ENCODE assay signal across 8 mouse cellular contexts in the genomic region with DNA sequence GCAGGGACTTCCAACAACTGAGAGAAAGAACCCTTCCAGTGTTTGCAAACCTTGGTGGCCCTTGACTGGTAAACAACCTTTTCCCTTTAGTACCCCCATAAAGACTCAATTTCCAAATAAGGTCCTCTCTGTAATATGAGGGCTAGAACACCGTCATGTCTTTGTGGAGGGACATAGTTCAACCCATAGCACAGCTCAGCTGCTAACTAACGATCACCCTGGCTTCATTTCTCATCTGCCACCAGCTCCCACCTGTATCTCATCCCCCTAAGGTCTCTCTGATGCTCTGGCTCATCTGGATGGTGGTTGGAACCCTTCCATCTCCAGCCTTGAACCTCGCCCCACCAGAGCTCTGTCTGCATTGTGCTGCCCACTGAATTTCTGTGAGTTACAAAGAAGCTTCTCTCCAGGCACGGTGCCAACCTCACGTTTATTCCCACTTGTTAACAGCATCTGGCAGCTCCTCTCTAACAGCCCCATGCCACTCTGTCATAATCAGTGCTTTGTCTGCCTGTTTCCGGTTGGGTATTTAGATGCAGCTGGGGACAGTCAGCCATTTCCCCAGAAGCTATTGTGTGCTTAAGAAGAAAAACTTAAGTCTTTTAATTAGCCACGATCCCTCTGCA.
DNase-seq lines count a peak whose midpoint lies in the region; ATAC-seq and TF ChIP-seq lines count a peak whose summit lies in the region.

No protein-coding gene starts in this region.

- no peak for TF ChIP-seq CTCF in liver, postnatal 0 days (IDR thresholded peaks at IDR 0.05; ENCODE audit: low read depth)

- no peak overlapping the region for H3K9ac ChIP-seq in liver, postnatal 0 days (replicated peaks)

- WGBS in limb, embryonic 10.5 days: 72% methylated on average over 7 of the region's 7 CpGs
- 53% methylated on average over 7 of the region's 7 CpGs for WGBS in liver, postnatal 0 days (ENCODE audit: insufficient replicate concordance)

- no peak overlapping the region for H3K4me3 ChIP-seq in limb, embryonic 10.5 days
- no peak overlapping the region for H3K4me3 ChIP-seq in liver, postnatal 0 days (ENCODE audit: low read depth, low read length)

- no peaks in the 10 kb centered on the region for H3K36me3 ChIP-seq in limb, embryonic 10.5 days
- H3K36me3 ChIP-seq in liver, postnatal 0 days (replicated peaks; ENCODE audit: insufficient read depth, low read length): no peaks in the 10 kb centered on the region

- H3K4me1 ChIP-seq in limb, embryonic 10.5 days: no peaks in the 10 kb centered on the region
- no peaks in the 10 kb centered on the region for H3K4me1 ChIP-seq in liver, postnatal 0 days (ENCODE audit: insufficient read depth)

- H3K4me2 ChIP-seq in liver, postnatal 0 days (ENCODE audit: low read depth, low read length): no peak overlapping the region

- DNase-seq in cerebellum, postnatal 10 days: peak; percentile 12 to 24
- no peak for DNase-seq in cerebellum, adult 11 months
- DNase-seq in layer of hippocampus, adult 11-12 months (ENCODE audit: low spot score): peak; percentile 29
- no peak for DNase-seq in layer of hippocampus, adult 9-10 months (ENCODE audit: low spot score)
- peak; percentile 51 for DNase-seq in adipocyte (ENCODE audit: low spot score)
- DNase-seq in limb, embryonic 10.5 days (ENCODE audit: low spot score): peak; percentile 21
- DNase-seq in liver, postnatal 0 days: no peak
- DNase-seq in urinary bladder, postnatal 36 days (ENCODE audit: low spot score in 2 of 2): no peak

- no peak for TF ChIP-seq EP300 in liver, postnatal 0 days (IDR thresholded peaks at IDR 0.05; ENCODE audit: low read depth)

- no peak overlapping the region for H3K27ac ChIP-seq in limb, embryonic 10.5 days
- no peak overlapping the region for H3K27ac ChIP-seq in liver, postnatal 0 days (ENCODE audit: low read depth)

- H3K9me3 ChIP-seq in limb, embryonic 10.5 days (replicated peaks): no peaks in the 10 kb centered on the region
- no peaks in the 10 kb centered on the region for H3K9me3 ChIP-seq in liver, postnatal 0 days (ENCODE audit: low read length)

- no peaks in the 10 kb centered on the region for H3K27me3 ChIP-seq in limb, embryonic 10.5 days (ENCODE audit: low read depth, poor library complexity, severe bottlenecking)
- no peaks in the 10 kb centered on the region for H3K27me3 ChIP-seq in liver, postnatal 0 days (ENCODE audit: insufficient read depth, low read length)

- no peak for ATAC-seq in liver, postnatal 0 days

Comparison
In these comparisons a context has a peak if more than half of its experiments do, and no peak if none do; other contexts are left out.
1. DNase-seq: peak in cerebellum, postnatal 10 days (2 of 2), layer of hippocampus, adult 11-12 months (single experiment), adipocyte (single experiment) and limb, embryonic 10.5 days (single experiment); none in cerebellum, adult 11 months (single experiment), layer of hippocampus, adult 9-10 months (single experiment), liver, postnatal 0 days (single experiment) and urinary bladder, postnatal 36 days (0 of 2).